In the genomic region with DNA sequence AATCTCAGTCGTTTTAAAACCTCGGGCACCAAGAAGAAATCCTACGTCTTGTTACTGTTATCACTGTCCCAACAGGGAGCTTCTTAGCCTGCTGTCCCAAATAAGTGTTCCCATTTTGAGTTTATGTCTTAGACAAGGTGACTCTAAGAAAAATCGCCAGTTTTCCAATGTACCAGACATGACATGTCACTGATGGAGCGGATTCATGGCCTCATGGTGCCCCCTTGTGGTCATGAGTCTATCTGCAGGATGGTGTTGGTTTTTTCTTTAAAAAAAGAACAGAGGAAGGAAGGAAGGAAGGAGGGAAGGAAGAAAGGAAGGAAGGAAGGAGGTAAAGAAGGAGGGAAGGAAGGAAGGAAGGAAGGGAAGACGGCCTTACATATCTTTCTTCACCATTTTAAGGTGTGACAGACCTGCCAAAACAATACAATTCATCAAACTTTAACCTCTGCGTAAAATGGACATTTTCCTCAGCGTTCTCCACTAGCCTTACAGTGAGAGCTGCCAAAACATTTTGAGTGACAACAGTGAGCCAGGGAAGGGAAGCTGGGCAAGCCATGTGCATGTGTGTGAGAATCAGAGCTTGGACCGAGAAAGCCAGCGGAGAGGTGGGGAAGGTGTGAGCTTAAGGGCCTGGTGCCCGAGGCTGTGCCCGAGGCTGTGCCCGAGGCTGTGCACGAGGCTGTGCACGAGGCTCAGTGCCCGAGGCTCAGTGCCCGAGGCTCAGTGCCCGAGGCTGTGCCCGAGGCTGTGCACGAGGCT, we compare ENCODE assay signal across 9 mouse cellular contexts. TPM values are rescaled to one million over a fixed set of nuclear protein-coding genes. Genes with fewer than 3 reads are reported as not detected.
DNase-seq lines count a peak whose midpoint lies in the region; ATAC-seq lines count a peak whose summit lies in the region.
"Had no signal": no experiment of that assay in that cellular context is flagged by ENCODE, and none has a peak within 500 bp of the region (broad histone marks: within the 10 kb centered on the region; RNA-seq: fewer than 3 reads in every experiment).

No protein-coding gene starts in this region.

- H3K27ac ChIP-seq in hindbrain, embryonic 13.5 days = no peak overlapping the region
- no peak overlapping the region for H3K27ac ChIP-seq in limb, embryonic 10.5 days
- H3K27ac ChIP-seq: heart, embryonic 13.5 days had no signal

- 73% methylated on average over 20 of the region's 20 CpGs for WGBS in hindbrain, embryonic 13.5 days
- WGBS in limb, embryonic 10.5 days = 76% methylated on average over 20 of the region's 20 CpGs

- H3K27me3 ChIP-seq in hindbrain, embryonic 13.5 days = peaks cover 10% of the 10 kb centered on the region
- H3K27me3 ChIP-seq in limb, embryonic 10.5 days (ENCODE audit: low read depth, poor library complexity, severe bottlenecking) = peaks cover 20% of the 10 kb centered on the region; the same call in 1 of the 2 replicates

- ATAC-seq in hindbrain, embryonic 13.5 days (ENCODE audit: low FRiP score) = 0 out of 2 replicates have a peak, but pooled peaks have one; percentile 49

- no peaks in the 10 kb centered on the region for H3K4me1 ChIP-seq in hindbrain, embryonic 13.5 days (replicated peaks)
- H3K4me1 ChIP-seq in limb, embryonic 10.5 days = 0 out of 2 replicates have a peak, but pooled peaks cover 3% of the 10 kb centered on the region
- H3K4me1 ChIP-seq: heart, embryonic 13.5 days had no signal

- no peak overlapping the region for H3K9ac ChIP-seq in hindbrain, embryonic 13.5 days
- H3K9ac ChIP-seq: heart, embryonic 13.5 days had no signal

- H3K4me3 ChIP-seq in hindbrain, embryonic 13.5 days = no peak overlapping the region
- H3K4me3 ChIP-seq in limb, embryonic 10.5 days = no peak overlapping the region
- H3K4me3 ChIP-seq: heart, embryonic 13.5 days had no signal

- H3K36me3 ChIP-seq in hindbrain, embryonic 13.5 days = no peaks in the 10 kb centered on the region
- no peaks in the 10 kb centered on the region for H3K36me3 ChIP-seq in limb, embryonic 10.5 days
- H3K36me3 ChIP-seq: heart, embryonic 13.5 days had no signal

- no peak overlapping the region for H3K4me2 ChIP-seq in hindbrain, embryonic 13.5 days
- H3K4me2 ChIP-seq: heart, embryonic 13.5 days had no signal

- peaks cover 3% of the 10 kb centered on the region; the same call in 1 of the 2 replicates for H3K9me3 ChIP-seq in hindbrain, embryonic 13.5 days
- H3K9me3 ChIP-seq in limb, embryonic 10.5 days (replicated peaks) = no peaks in the 10 kb centered on the region

- peak; percentile 71 for DNase-seq in urinary bladder, postnatal 14 days (ENCODE audit: low spot score)
- DNase-seq in urinary bladder, adult 2 months (ENCODE audit: low spot score) = no peak
- peak; percentile 77 for DNase-seq in adrenal gland, postnatal 10 days
- DNase-seq in embryo, embryonic 11 days = peak; percentile 86
- DNase-seq in limb, embryonic 10.5 days (ENCODE audit: low spot score) = peak; percentile 82
- peak; percentile 80 for DNase-seq in naive thymus-derived CD4-positive, alpha-beta T cell, adult 2 months (ENCODE audit: low read depth)
- peak; percentile 38 for DNase-seq in yolk sac, embryonic 10.5 days (ENCODE audit: low spot score)

RNA-seq across cellular contexts. Expression of a gene that starts 42.6 kb away (rescaled TPM):
- 36.9 and 37.3 TPM in 2 replicates for polyA plus RNA-seq in urinary bladder, adult 2 months (2012; rRNA removed)
- total RNA-seq in adrenal gland, postnatal 10 days (2021) = 10 to 100 TPM; 64.2 to 68.3 TPM
- polyA plus RNA-seq in hindbrain, embryonic 13.5 days (2015; fragmentation: Nextera tagmentation; extraction: Ambion mirVana) = 20.5 and 20.9 TPM in 2 replicates
- polyA plus RNA-seq in limb, embryonic 10.5 days (2016; fragmentation: Nextera tagmentation; extraction: Ambion mirVana) = 21.0 and 26.9 TPM in 2 replicates
